Mouse (Mus musculus) stomach, postnatal 0 days (tissue): ENCODE results near the gene Iqcf3. TPM values are rescaled to one million over a fixed set of nuclear protein-coding genes. Genes with fewer than 3 reads are reported as not detected.

ENCODE experiments used
- ATAC-seq: fragments of 200-750 bp; cut with Nextera tagmentation; 2 replicates; pipeline ENCODE4 v1.8.0; 2017; ENCODE audit not compliant: low FRiP score, low TSS enrichment
- DNase-seq: peaks from one replicate; pipeline ENCODE4 v3.0.0-alpha.2; 2016; ENCODE audit warnings: low spot score
- H3K27ac ChIP-seq: fragments of 300-500 bp; sonication (generic); replicated peaks from 2 replicates; pipeline ENCODE4 v1.5.1; 2014; ENCODE audit warnings: mild to moderate bottlenecking, control low read depth
- H3K27me3 ChIP-seq: fragments of 300-500 bp; sonication (generic); 2 replicates; pipeline ENCODE4 v1.6.1; 2014; ENCODE audit warnings: low read length; ENCODE audit not compliant: control insufficient read depth, insufficient read depth
- H3K36me3 ChIP-seq: fragments of 300-500 bp; sonication (generic); 2 replicates; pipeline ENCODE4 v1.6.1; 2014; ENCODE audit warnings: low read length, mixed read lengths; ENCODE audit not compliant: control insufficient read depth, insufficient read depth
- H3K4me1 ChIP-seq: fragments of 300-500 bp; sonication (generic); replicated peaks from 2 replicates; pipeline ENCODE4 v1.6.1; 2014; ENCODE audit warnings: antibody characterized with exemption; ENCODE audit not compliant: control insufficient read depth, insufficient read depth
- H3K4me2 ChIP-seq: fragments of 300-500 bp; sonication (generic); replicated peaks from 2 replicates; pipeline ENCODE4 v1.6.1; 2014; ENCODE audit warnings: low read depth, mild to moderate bottlenecking, control low read depth, moderate library complexity
- H3K4me3 ChIP-seq: fragments of 300-500 bp; sonication (generic); 2 replicates; pipeline ENCODE4 v1.5.1; 2014; ENCODE audit warnings: low read depth, low read length, control low read depth
- H3K9ac ChIP-seq: fragments of 300-500 bp; sonication (generic); 2 replicates; pipeline ENCODE4 v1.6.1; 2014; ENCODE audit warnings: mild to moderate bottlenecking, low read length, control low read depth, mixed read lengths
- H3K9me3 ChIP-seq: fragments of 300-500 bp; sonication (generic); 2 replicates; pipeline ENCODE4 v1.6.1; 2016; ENCODE audit warnings: low read length; ENCODE audit not compliant: control insufficient read depth
- CTCF ChIP-seq: IDR thresholded peaks from 2 replicates; pipeline ENCODE4 v1.5.1; 2016; ENCODE audit warnings: antibody characterized with exemption, low read depth, mild to moderate bottlenecking, moderate library complexity
- EP300 ChIP-seq: optimal IDR thresholded peaks from 2 replicates; pipeline ENCODE3; 2016; ENCODE audit warnings: antibody characterized with exemption
- WGBS: fragments of 180-500 bp; shearing (Covaris S2); extraction: QIAGEN DNeasy Blood & Tissue Kit; methylation state at CpG from one replicate; pipeline ENCODE4 v1.1.7; 2014; 5-methylcytosine and 5-hydroxymethylcytosine counted together
- polyA plus RNA-seq: library from polyadenylated mRNA; unstranded; fragments of >200 nt; fragmentation: Nextera tagmentation; extraction: Ambion mirVana; gene quantifications from 2 replicates; pipeline ENCODE4 v1.2.1, GENCODE M21; 2015

Iqcf3 gene
- polyA plus RNA-seq, 1 experiment from 2014 or later, result not detected

DNA sequence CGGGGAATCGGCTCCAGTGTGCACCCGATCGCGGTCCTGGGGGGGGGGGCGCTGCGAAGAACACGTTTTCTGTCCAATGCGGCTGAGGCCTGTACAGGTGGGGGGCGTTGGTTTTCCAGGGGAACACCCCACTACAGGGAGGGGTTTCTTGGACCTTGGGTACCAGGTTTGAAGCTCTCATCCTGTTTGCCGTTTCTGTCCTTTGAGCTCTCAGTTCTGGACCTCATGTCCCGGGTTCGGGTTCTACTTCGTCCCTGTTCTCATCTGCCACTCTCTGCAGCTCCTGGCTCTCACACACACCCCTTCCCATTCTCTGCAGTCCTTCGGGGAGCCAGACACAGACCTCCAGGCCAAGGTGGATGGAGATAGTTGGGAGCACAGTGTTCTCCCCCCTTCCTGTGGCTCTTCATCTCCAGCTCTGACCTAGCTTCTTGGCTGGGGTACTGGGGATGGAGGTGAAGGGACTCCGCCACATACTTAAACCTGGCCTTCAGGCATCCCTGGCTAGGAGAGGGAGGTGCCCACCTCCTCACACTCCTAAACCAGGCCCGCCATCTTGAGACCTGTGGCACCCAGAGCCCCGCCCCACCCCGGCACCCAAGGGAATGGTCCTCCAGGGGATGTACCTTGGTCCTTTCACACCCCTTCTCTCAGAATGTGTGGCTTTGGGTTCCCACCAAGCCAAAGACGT, 107.2 kb downstream of the Iqcf3 start:
- no peaks in the 10 kb centered on the region for H3K27me3 ChIP-seq
- peaks cover 22% of the 10 kb centered on the region for H3K4me1 ChIP-seq
- H3K4me2 ChIP-seq, result peak overlapping the region; percentile 78
- WGBS, result 7% methylated on average over 20 of the region's 20 CpGs
- H3K4me3 ChIP-seq, result peak overlapping the region; percentile 61
- H3K27ac ChIP-seq, result peak overlapping the region; percentile 65
- TF ChIP-seq EP300 (no peak), CTCF (no peak)
- DNase-seq (no peak), ATAC-seq (peak; percentile 7)
- no peaks in the 10 kb centered on the region for H3K9me3 ChIP-seq
- no peaks in the 10 kb centered on the region for H3K36me3 ChIP-seq
- H3K9ac ChIP-seq, result peak overlapping the region; percentile 72

- Histone ChIP-seq H3K4me3 (peak within 1 kb of the TSS; percentile 61), H3K27ac (peak within 1 kb of the TSS; percentile 65), H3K36me3 (no peaks in the 10 kb centered on the region), H3K9me3 (no peaks in the 10 kb centered on the region), H3K4me1 (peaks cover 25% of the 10 kb centered on the region), H3K27me3 (no peaks in the 10 kb centered on the region), H3K9ac (peak within 1 kb of the TSS; percentile 72), H3K4me2 (peak within 1 kb of the TSS; percentile 78)
- WGBS, result under 1% methylated on average over 38 of the region's 74 CpGs
- ATAC-seq, result peak; percentile 68
- DNase-seq, result peak; percentile 78
- TF ChIP-seq CTCF, result no peak
- TF ChIP-seq EP300, result no peak
These were observed 108.0 kb downstream of the Iqcf3 start, which contains the start of gene Pcbp4 for GRCm38 (mm10) chr9:106453271-106454070. TSS of gene Pcbp4 (plus strand) at chr9:106453291.

Other genes with a start within 250 kb of the Iqcf3 start
- gene Dusp7, start 193.0 kb downstream of the Iqcf3 start, polyA plus RNA-seq, result 12.3 and 12.7 TPM in 2 replicates
- gene Rpl29, start 132.2 kb downstream of the Iqcf3 start, polyA plus RNA-seq, result 810 and 847 TPM in 2 replicates
- 20.7 and 23.9 TPM in 2 replicates for gene Acy1, start 123.3 kb downstream of the Iqcf3 start, polyA plus RNA-seq
- gene Abhd14b, start 114.2 kb downstream of the Iqcf3 start, polyA plus RNA-seq, result 39.0 and 46.0 TPM in 2 replicates
- 23.1 and 23.2 TPM in 2 replicates for gene Abhd14a, start 114.0 kb downstream of the Iqcf3 start, polyA plus RNA-seq
- 16.8 and 20.3 TPM in 2 replicates for gene Pcbp4, start 108.3 kb downstream of the Iqcf3 start, polyA plus RNA-seq
- 0.15 and 0.23 TPM in 2 replicates for gene Gpr62, start 95.7 kb downstream of the Iqcf3 start, polyA plus RNA-seq
- gene Rrp9, start 85.7 kb downstream of the Iqcf3 start, polyA plus RNA-seq, result 22.4 and 23.3 TPM in 2 replicates
- 5.8 TPM in 2 replicates for gene Parp3, start 84.7 kb downstream of the Iqcf3 start, polyA plus RNA-seq
- not detected in 2 replicates for gene Iqcf1, start 61.7 kb downstream of the Iqcf3 start, polyA plus RNA-seq
- gene Iqcf5, start 47.1 kb downstream of the Iqcf3 start, polyA plus RNA-seq, result not detected in 2 replicates
- not detected in 2 replicates for gene Iqcf4, start 9.4 kb upstream of the Iqcf3 start, polyA plus RNA-seq
- gene Iqcf6, start 65.0 kb upstream of the Iqcf3 start, polyA plus RNA-seq, result not detected in 2 replicates
- 0.11 TPM in 1 of 2 replicates, not detected in the other for gene Grm2, start 94.5 kb upstream of the Iqcf3 start, polyA plus RNA-seq
- 79.7 and 87.8 TPM in 2 replicates for gene Tex264, start 124.3 kb upstream of the Iqcf3 start, polyA plus RNA-seq
- 1.6 and 1.9 TPM in 2 replicates for gene Rad54l2, start 227.6 kb upstream of the Iqcf3 start, polyA plus RNA-seq